Mouse (Mus musculus): ENCODE results near the gene Stx3. TPM values are rescaled to one million over a fixed set of nuclear protein-coding genes. Genes with fewer than 3 reads are reported as not detected.

Gene Stx3
- 1 to 10 TPM; 1.7 to 2.6 TPM for total RNA-seq (2021)
- long read RNA-seq, experiment 1, partial matches to known transcripts = 0 of 6 reads
- long read RNA-seq, experiment 1, other reads (novel, unspliced or antisense) = 3 of 6 reads
- long read RNA-seq, experiment 2, partial matches to known transcripts = 0 of 3 reads
- long read RNA-seq, experiment 2, other reads (novel, unspliced or antisense) = 0 of 3 reads

GRCm38 (mm10) chr19:11819143-11819700 is at the start of gene Stx3:
Stx3 (minus strand) TSS chr19:11819403.
- TF ChIP-seq CTCF (IDR thresholded peaks at IDR 0.05) = no peak
- no peak for DNase-seq
- Histone ChIP-seq H3K4me3 (peak within 1 kb of the TSS; percentile 92), H3K27ac (peak within 1 kb of the TSS; percentile 83)
- intact Hi-C loops (cut with DNase I) = loop anchor here (2.0 kb wide), 1 partner anchor 194 kb away; no protein-coding TSS in a partner anchor

GRCm38 (mm10) chr19:11867837-11868236 is 48.6 kb upstream of the Stx3 start:
- Histone ChIP-seq H3K4me3 (no peak overlapping the region), H3K27ac (no peak overlapping the region)
- no peak for TF ChIP-seq CTCF (IDR thresholded peaks at IDR 0.05)
- intact Hi-C loops (cut with DNase I) = no loop called here
- DNase-seq = no peak

- TF ChIP-seq CTCF (IDR thresholded peaks at IDR 0.05) = no peak
- intact Hi-C loops (cut with DNase I) = no loop called here
- no peak within 1 kb of the TSS for H3K27ac ChIP-seq
- H3K4me3 ChIP-seq = no peak within 1 kb of the TSS
- DNase-seq = no peak
Observed at GRCm38 (mm10) chr19:11860966-11861365, 41.8 kb upstream of the Stx3 start, which contains the start of gene Olfr1418. Olfr1418 (minus strand) TSS chr19:11861066.

GRCm38 (mm10) chr19:11856506-11856905 is 37.3 kb upstream of the Stx3 start:
- no peak for DNase-seq
- no peak overlapping the region for H3K4me3 ChIP-seq
- intact Hi-C loops (cut with DNase I) = no loop called here
- TF ChIP-seq CTCF (IDR thresholded peaks at IDR 0.05) = no peak
- no peak overlapping the region for H3K27ac ChIP-seq

- no peak for TF ChIP-seq CTCF (IDR thresholded peaks at IDR 0.05)
- Histone ChIP-seq H3K4me3 (no peak overlapping the region), H3K27ac (no peak overlapping the region)
- intact Hi-C loops (cut with DNase I) = no loop called here
- DNase-seq = no peak
Observed at GRCm38 (mm10) chr19:11854821-11855220, 35.6 kb upstream of the Stx3 start.

GRCm38 (mm10) chr19:11852652-11853051 is 33.4 kb upstream of the Stx3 start:
- no peak for TF ChIP-seq CTCF (IDR thresholded peaks at IDR 0.05)
- no peak overlapping the region for H3K27ac ChIP-seq

GRCm38 (mm10) chr19:11846333-11846732 is 27.1 kb upstream of the Stx3 start:
- intact Hi-C loops (cut with DNase I) = no loop called here
- TF ChIP-seq CTCF (IDR thresholded peaks at IDR 0.05) = no peak
- Histone ChIP-seq H3K27ac (no peak overlapping the region), H3K4me3 (no peak overlapping the region)
- no peak for DNase-seq

More at GRCm38 (mm10) chr19:11852652-11853051, 33.4 kb upstream of the Stx3 start:
- no peak for DNase-seq
- intact Hi-C loops (cut with DNase I) = no loop called here
- no peak overlapping the region for H3K4me3 ChIP-seq

GRCm38 (mm10) chr19:11839119-11839518 is 19.9 kb upstream of the Stx3 start, which contains the start of gene Olfr1417:
Olfr1417 (minus strand) TSS chr19:11839219.
- TF ChIP-seq CTCF (IDR thresholded peaks at IDR 0.05) = no peak
- H3K27ac ChIP-seq = no peak within 1 kb of the TSS
- intact Hi-C loops (cut with DNase I) = no loop called here
- H3K4me3 ChIP-seq = no peak within 1 kb of the TSS
- no peak for DNase-seq

- Histone ChIP-seq H3K27ac (no peak overlapping the region), H3K4me3 (no peak overlapping the region)
- no peak for TF ChIP-seq CTCF (IDR thresholded peaks at IDR 0.05)
- DNase-seq = no peak
- intact Hi-C loops (cut with DNase I) = no loop called here
Observed at GRCm38 (mm10) chr19:11823346-11824065, 4.3 kb upstream of the Stx3 start.

GRCm38 (mm10) chr19:11820211-11820610 is 1.0 kb upstream of the Stx3 start:
- Histone ChIP-seq H3K4me3 (peak overlapping the region; percentile 92), H3K27ac (no peak overlapping the region)
- intact Hi-C loops (cut with DNase I) = loop anchor here (1.0 kb wide), 1 partner anchor 43 kb away; no protein-coding TSS in a partner anchor
- TF ChIP-seq CTCF (IDR thresholded peaks at IDR 0.05) = no peak
- no peak for DNase-seq

- Histone ChIP-seq H3K4me3 (peak overlapping the region; percentile 92), H3K27ac (peak overlapping the region; percentile 83; the same call in 1 of the 2 replicates)
- peak; percentile 81 for DNase-seq
- peak; percentile 74 for TF ChIP-seq CTCF (IDR thresholded peaks at IDR 0.05)
- intact Hi-C loops (cut with DNase I) = loop anchor here (1.0 to 2.0 kb wide), 2 partner anchors 42 to 193 kb away; no protein-coding TSS in a partner anchor
Observed at GRCm38 (mm10) chr19:11819800-11820199, 597 bp upstream of the Stx3 start.

- TF ChIP-seq CTCF (IDR thresholded peaks at IDR 0.05) = no peak
- intact Hi-C loops (cut with DNase I) = loop anchor here (2.0 kb wide), 1 partner anchor 194 kb away; no protein-coding TSS in a partner anchor
- Histone ChIP-seq H3K4me3 (peak overlapping the region; percentile 92), H3K27ac (peak overlapping the region; percentile 83)
- DNase-seq = peak; percentile 78
Observed at GRCm38 (mm10) chr19:11818199-11819142, 732 bp downstream of the Stx3 start.
